Mouse (Mus musculus) lung, postnatal 0 days (tissue): ENCODE results near the gene Pdlim1.

Source experiments
- CTCF ChIP-seq: IDR thresholded peaks from 2 replicates; pipeline ENCODE4 v1.5.1; 2016; ENCODE audit warnings: antibody characterized with exemption, mild to moderate bottlenecking
- EP300 ChIP-seq: IDR thresholded peaks from 2 replicates; pipeline ENCODE4 v1.6.1; 2016; ENCODE audit warnings: antibody characterized with exemption, mild to moderate bottlenecking, control low read depth

DNA sequence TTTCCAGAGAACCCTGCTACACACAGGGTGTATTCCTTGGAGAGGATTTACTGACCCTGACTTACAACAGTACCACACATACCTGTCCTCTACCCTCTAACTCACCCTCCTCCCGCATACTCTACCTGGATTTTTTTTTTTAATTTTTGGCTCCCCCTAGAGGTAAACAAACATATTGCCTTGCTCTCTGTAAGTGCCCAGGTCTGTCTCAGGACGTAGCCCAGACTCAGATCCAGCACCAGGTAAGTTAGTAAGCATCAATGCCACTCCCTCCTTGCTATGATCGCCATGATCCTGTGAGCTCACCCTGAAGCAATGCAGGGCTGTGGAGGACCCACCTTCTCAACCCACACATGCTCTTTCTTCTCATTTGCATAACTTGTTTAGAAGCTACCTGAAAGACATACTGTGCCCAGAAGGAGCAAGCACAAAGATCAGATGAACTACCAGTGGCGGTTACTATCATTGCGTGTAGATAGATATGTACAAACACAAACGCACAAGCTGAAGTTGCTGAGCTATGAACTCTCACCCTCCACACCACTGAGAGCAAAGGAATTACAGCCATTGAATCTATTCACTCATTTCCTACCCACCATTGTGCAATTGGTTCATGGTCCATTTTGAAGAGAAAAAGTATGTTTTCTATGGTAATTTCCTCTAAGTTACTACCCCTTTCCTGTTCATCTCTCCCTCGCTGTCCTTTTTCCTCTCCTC, 39.7 kb downstream of the Pdlim1 start:
- TF ChIP-seq CTCF (peak; percentile 48), EP300 (no peak)
